Mouse (Mus musculus) kidney, postnatal 10 days (tissue): ENCODE results near the gene Fcgr3.
A peak's percentile ranks its signal among the peaks of the same experiment; 100 is the strongest.
"Not testable (repeated sequence)": the region's sequence is repeated elsewhere in the genome, so short reads cannot be mapped to it uniquely, and the experiment has no call there.

ENCODE experiments used
- DNase-seq: peaks from one replicate; pipeline ENCODE4 v3.0.0; 2021; ENCODE audit warnings: mixed read lengths

Gene Fcgr3

DNA sequence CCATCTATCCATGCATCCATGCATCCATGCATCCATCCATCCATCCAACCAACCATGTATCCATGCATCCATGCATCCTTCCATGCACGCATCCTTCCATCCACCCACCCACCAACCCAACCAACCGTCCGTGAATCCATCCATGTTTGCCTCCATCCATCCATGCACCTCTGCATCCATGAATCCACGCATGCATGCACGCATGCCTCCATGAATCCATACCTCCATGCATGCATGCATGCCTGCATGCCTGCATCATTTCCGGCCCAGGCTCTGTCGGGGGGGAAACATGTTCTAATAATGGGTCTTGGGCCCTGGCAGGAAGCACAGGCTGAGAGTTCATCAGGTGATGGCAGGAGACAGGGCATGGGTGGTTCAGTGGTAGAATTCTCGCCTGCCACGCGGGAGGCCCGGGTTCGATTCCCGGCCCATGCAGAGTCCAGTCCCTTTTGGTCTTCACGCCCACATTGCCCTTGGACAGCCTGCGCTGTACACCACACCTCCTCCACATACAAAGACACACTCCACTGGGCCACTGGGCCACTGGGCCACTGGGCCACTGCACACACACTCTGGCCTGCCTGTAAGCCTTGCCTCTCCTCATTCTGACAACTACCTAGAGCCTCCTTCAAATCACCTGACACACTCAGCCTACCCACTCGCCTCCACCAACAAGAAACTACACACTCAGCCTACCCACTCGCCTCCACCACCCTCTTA lies 16.9 kb upstream of the Fcgr3 start:
- DNase-seq = not testable (repeated sequence)

DNA sequence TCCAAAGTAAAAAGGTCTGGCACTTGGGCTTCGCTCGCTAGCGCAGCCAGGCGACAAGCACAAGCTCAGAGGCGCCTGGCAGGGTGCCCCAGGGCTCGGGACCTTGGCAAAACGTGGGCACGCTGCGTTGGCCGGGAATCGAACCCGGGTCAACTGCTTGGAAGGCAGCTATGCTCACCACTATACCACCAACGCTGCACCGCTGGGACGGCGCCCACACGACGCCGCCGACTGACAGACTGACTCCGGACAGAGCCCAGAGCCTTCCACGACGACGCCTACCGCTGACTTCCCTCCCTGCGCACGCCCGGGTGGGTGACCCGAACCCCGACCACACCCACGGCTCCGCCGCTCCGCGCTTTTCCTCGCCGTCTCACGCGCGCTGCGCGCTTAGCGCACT lies 15.1 kb upstream of the Fcgr3 start:
- DNase-seq = not testable (repeated sequence)

DNA sequence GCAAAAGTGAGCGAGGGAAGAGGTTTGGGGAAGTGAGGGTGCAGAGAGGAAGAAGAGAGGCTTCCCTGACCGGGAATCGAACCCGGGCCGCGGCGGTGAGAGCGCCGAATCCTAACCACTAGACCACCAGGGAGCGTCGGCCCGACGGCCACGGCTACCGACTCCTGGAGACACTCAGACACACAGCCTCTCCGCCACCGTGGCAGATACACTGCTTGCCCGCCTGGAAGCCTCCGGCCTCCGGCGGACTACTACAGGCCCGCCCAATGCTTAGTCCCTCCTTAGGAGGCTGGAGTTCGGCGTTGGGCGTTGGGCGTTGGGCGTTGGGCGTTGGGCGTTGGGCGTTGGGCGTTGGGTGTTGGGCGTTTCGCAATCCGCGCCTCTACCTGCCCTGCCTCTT lies 14.6 kb upstream of the Fcgr3 start:
- not testable (repeated sequence) for DNase-seq

DNA sequence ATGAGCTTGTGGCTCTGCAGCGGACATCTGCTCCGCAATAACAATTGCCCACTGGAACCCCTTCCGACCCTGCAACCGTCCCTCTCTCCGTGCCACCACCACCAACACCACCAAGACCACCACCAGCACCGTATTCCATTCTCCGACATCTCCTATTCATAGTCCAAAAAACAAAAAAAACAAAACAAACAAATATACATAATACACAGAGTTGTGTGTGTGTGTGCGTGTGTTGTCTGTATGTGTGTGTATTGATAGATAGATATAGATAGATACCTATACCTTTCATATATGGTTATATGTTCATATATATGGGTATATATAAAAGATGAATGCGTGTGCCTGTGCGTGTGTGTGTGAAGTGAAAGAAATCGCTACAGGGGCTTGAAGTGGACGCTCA lies 13.7 kb upstream of the Fcgr3 start:
- not testable (repeated sequence) for DNase-seq

DNA sequence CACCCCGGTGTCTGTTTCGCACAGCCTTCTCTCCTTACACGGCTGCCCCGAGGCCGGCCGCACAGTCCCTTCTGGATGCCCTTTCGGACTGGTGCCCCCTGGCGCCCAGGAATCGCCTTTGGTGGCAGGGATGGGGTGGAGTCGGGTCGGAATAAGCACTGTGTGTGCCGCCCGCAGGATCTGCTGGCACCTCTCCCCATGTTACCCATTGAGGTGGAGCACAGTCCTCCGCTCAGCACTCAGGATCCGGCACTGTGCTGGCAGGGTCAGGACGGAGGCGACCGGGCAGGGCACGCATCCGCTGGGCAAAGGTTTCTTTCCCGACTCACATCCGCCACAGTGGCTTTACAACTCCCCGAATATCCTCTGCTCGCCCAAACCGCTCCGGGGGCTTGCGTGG lies 13.2 kb upstream of the Fcgr3 start:
- peak; percentile 35 for DNase-seq

DNA sequence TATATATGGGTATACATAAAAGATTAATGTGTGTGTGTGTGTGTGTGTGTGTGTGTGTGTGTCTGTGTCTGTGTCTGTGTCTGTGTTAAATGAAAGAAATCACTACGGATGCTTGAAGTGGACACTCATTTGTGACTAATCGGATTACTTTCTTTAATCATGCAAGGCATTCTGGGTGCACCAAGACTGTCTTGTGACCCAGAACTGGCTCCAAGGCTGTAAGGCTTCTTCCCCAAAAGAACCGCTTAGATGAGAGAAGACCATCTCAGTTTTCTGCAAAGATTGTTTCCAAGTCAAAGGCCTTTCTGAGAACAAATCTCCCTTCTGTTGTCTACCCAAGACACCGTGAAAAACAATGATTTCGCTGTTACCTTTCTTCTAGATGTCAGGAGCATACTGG lies 12.5 kb upstream of the Fcgr3 start:
- DNase-seq = not testable (repeated sequence)

DNA sequence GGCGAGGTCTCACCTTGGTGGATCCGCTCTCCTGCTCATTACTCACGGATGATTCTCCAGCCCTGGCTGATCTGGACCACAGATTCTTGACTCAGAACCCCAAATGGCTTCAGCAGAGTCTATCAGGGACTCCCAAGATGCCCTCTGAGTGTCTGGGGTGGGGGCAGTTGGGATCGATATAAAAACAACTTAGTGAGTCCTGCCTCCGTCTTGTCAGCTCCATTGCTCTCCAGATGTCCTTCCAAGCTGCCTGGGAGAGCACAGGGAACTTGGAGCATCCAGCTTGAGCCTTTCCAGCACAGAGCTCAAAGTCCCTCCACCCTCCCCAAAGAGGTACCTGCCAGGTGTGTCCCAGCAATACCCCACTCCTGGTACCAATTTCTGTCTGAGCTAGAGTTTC lies 11.4 kb upstream of the Fcgr3 start:
- DNase-seq = not testable (repeated sequence)

DNA sequence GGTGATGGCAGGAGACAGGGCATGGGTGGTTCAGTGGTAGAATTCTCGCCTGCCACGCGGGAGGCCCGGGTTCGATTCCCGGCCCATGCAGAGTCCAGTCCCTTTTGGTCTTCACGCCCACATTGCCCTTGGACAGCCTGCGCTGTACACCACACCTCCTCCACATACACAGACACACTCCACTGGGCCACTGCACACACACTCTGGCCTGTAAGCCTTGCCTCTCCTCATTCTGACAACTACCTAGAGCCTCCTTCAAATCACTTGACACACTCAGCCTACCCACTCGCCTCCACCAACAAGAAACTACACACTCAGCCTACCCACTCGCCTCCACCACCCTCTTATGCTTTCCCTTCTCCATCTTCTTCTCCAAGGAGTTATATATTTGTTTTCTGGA lies 9.5 kb upstream of the Fcgr3 start:
- DNase-seq = not testable (repeated sequence)

DNA sequence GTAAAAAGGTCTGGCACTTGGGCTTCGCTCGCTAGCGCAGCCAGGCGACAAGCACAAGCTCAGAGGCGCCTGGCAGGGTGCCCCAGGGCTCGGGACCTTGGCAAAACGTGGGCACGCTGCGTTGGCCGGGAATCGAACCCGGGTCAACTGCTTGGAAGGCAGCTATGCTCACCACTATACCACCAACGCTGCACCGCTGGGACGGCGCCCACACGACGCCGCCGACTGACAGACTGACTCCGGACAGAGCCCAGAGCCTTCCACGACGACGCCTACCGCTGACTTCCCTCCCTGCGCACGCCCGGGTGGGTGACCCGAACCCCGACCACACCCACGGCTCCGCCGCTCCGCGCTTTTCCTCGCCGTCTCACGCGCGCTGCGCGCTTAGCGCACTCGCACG lies 7.5 kb upstream of the Fcgr3 start:
- DNase-seq = not testable (repeated sequence)

DNA sequence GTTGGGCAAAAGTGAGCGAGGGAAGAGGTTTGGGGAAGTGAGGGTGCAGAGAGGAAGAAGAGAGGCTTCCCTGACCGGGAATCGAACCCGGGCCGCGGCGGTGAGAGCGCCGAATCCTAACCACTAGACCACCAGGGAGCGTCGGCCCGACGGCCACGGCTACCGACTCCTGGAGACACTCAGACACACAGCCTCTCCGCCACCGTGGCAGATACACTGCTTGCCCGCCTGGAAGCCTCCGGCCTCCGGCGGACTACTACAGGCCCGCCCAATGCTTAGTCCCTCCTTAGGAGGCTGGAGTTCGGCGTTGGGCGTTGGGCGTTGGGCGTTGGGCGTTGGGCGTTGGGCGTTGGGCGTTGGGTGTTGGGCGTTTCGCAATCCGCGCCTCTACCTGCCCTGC lies 7.0 kb upstream of the Fcgr3 start:
- DNase-seq = not testable (repeated sequence)

DNA sequence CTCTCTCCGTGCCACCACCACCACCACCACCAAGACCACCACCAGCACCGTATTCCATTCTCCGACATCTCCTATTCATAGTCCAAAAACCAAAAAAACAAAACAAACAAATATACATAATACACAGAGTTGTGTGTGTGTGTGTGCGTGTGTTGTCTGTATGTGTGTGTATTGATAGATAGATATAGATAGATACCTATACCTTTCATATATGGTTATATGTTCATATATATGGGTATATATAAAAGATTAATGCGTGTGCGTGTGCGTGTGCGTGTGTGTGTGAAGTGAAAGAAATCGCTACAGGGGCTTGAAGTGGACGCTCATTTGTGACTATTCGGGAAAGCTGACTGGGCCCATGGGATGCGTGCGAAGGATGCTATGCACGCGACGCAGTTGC lies 6.1 kb upstream of the Fcgr3 start:
- DNase-seq = not testable (repeated sequence)

DNA sequence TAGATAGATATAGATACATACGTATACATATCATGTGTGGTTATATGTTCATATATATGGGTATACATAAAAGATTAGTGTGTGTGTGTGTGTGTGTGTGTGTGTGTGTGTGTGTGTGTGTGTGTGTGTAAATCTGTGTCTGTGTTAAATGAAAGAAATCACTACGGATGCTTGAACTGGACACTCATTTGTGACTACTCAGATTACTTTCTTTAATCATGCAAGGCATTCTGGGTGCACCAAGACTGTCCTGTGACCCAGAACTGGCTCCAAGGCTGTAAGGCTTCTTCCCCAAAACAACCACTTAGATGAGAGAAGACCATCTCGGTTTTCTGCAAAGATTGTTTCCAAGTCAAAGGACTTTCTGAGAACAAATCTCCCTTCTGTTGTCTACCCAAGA lies 4.8 kb upstream of the Fcgr3 start:
- peak; percentile 18 for DNase-seq

DNA sequence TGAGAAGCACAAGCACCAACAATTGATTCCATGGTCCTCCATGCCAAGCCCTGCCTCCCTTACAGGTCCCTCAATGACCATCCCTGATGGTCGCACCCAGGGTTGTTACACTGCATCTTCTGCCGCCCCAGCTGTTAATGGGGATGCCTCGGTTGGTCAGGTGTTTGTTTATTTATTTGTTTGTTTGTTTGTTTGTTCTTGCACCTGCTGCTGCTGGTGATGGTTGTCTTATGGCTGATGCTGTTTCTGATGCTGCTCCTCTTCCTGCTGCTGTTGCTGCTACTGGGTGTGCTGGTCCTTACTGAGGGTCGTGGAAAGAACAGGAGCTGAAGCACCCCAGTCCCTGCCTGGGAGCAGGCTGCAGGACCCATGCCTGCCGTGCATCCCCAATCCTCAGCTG lies 3.2 kb upstream of the Fcgr3 start:
- DNase-seq = not testable (repeated sequence)

DNA sequence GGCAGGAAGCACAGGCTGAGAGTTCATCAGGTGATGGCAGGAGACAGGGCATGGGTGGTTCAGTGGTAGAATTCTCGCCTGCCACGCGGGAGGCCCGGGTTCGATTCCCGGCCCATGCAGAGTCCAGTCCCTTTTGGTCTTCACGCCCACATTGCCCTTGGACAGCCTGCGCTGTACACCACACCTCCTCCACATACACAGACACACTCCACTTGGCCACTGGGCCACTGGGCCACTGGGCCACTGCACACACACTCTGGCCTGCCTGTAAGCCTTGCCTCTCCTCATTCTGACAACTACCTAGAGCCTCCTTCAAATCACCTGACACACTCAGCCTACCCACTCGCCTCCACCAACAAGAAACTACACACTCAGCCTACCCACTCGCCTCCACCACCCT lies 1.8 kb upstream of the Fcgr3 start:
- not testable (repeated sequence) for DNase-seq

DNA sequence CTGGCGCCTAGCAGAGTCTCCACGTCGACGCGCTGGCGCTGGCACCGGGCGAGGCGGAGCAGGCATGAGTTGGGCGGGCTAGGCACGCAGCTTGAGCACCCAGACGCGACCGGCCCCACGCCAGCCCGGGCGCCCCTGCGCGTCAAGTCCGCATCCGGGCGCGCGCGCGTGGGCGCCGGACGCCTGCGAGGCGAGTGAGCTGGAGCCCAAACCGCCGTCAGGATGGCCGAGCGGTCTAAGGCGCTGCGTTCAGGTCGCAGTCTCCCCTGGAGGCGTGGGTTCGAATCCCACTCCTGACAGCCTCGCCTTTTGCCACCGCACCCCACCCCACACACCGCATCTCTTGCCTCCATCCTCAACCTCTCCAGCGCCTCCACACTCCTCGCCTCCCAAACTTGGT lies 1.0 kb upstream of the Fcgr3 start:
- DNase-seq = peak; percentile 61

DNA sequence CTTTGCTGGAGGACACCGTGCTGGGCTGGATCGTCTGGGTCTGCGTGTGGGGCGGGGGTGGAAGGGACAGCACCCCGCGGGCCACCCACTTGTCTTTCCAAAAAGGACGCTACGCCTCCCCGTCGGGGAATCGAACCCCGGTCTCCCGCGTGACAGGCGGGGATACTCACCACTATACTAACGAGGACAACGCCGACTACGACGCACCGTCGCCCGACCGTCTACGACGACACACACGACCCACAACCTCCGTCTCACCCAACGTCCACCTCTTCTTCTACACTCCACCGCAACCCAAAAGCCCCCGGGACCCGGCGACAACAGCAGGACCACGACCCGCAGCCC lies 480 bp upstream of the Fcgr3 start:
- peak; percentile 70 for DNase-seq

DNA sequence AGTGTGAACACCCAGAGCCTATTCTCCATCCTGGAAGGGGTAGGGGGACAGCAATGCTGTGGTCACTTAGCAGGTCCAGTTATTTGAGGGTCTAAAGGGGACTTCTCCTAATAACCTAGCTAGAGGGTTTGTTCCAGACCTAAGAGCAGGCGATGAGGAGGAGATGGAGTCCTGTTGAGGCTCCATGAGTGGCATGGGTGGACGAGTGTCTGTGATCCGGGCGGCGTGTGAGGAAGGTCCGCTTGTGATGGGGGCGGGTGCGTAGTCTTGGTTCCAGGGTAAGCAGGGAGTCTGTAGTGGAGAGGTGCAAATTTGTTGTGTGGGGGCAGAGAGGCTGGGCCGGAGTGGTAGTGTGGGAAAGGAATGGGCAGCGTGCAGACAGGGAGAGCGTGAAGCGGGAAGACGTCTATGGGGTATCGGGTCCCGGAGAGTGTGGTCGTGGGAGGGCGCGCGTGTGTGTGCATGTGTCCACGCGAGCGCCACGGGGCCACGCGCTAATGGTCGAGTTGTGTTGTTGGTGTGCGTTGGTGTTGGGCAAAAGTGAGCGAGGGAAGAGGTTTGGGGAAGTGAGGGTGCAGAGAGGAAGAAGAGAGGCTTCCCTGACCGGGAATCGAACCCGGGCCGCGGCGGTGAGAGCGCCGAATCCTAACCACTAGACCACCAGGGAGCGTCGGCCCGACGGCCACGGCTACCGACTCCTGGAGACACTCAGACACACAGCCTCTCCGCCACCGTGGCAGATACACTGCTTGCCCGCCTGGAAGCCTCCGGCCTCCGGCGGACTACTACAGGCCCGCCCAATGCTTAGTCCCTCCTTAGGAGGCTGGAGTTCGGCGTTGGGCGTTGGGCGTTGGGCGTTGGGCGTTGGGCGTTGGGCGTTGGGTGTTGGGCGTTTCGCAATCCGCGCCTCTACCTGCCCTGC lies 905 bp downstream of the Fcgr3 start:
- DNase-seq = peak; percentile 46

DNA sequence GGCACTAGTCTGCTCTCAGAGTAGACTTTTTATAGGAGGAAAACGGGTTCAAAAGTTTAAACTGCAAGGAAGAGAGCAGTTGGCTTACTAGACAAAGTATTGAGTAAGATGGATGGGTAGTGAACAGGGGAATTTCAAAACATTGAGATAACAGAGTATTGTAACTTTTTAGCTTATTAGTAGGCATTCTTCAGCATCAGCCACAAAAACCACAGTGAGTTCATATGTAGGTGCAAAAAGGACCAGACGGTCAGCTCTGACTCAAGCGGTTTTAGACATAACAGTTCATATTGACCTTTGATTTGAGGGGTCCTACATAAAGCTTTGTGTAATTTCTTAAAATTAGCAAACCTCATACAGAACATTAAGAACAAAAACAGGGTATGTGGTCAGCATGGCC lies 3.2 kb downstream of the Fcgr3 start:
- DNase-seq = no peak

DNA sequence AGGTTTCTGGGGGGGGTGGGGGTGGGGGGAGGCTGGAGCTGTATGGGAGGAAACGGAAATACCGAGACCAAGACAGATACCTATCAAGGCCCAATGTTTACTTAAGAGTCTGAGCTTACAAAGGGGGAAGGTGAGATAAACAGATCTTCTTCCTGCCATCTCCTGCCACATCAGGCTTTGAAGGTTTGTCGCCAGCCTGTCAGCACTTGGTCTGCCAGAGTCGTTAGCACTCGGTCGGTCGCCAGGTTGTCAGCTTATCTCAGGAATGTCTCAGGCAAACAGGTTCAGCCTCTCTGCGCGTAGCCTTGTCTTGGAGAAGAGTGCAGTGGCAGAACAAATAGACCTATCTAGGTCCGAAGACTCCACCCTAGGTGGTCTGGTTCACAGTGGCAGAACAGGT lies 4.3 kb downstream of the Fcgr3 start:
- no peak for DNase-seq

DNA sequence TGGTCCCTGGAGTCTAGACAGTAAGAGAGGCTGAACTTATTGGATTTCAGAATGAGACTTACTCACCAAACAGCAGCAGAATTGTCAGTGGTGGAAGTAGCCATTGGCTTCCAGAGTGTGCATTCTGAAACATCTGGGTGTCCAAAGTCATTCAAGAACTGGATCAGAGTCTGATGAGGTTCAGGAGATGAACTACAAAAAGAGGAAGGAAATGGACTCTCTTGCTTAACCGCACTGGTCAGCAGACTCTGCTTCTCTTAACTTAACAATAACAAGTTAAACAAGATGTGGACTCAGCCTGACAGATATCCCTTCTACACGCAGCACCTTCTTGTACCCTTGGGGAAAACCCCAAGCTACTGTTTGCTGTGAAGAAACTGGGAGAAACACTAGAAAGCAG lies 5.5 kb downstream of the Fcgr3 start:
- no peak for DNase-seq

DNA sequence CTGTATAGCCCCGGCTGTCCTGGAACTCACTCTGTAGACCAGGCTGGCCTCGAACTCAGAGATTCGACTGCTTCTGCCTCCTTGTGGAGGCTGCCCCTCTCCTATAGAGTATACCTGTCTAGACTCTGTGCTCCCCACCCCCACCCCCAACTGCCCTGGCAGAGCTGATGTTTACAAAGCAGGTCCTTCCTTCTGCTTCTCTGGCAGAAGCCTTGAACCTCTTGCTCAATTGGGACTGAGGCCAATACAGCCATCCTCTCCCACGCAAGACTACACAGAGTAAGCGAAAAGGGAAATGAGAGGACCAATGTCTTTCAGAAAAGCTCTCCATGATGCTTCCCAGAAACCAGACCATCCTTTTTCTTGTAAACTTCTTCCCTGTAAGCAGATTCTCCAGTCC lies 7.5 kb downstream of the Fcgr3 start:
- no peak for DNase-seq

DNA sequence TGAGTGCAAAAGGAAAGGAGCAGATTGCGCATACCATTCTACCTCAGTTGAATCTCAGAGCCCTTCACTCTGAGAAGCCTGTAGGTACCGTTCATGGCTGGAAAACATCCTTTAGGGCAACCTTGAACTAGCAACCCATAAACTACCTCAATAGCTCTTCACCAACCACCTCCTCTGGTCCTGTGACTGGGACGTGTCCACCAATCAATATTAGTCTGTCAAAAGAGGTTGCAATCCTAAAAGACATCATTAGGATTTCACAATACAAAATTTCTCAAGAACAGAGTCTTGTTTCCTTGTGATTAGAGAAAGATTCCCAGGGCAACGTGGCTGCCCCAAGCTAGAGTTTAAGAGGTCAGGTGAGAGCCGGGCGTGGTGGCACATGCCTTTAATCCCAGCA lies 11.4 kb downstream of the Fcgr3 start:
- no peak for DNase-seq

DNA sequence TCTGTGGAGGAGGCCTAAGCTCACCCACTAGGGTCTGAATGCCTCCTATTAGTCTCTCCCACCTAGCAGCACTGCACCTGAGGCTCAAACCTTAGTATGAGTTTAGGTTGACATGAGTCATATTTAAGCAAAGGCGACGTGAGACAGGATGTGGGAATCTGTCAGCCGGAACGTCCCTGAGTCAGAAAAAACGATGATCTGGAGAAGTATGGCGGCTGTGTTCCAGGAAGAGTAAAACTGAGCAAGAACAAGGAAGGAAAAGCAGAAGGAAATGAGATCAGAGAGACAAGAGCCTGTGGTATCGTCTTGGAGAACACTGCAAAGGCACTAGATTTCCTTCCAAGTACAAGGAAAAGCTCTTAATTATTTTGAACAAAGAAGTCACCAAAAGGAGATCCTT lies 14.0 kb downstream of the Fcgr3 start:
- DNase-seq = no peak

DNA sequence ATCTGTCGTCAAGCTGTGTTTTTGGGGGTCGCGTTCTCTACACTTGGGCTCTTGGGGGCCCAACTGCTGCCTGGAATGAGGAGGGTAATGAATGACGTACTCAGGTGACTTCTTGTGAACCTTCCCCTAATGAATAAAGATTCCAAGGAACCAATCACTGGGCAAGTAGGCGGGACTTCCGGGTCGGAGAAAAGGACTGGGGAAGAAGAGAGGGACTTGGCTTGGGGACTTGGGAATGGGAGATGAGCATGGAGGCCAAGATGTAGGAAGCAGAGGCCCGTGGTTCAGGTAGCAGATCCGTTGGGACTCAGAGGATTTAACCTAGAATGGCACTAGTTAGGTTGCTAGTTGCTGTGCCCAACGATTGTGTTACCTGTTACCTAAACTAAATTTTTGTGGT lies 15.5 kb downstream of the Fcgr3 start:
- DNase-seq = no peak
